Mouse (Mus musculus): ENCODE results near the gene Zfp948. TPM values are rescaled to one million over a fixed set of nuclear protein-coding genes. Genes with fewer than 3 reads are reported as not detected.

The Zfp948 gene
- 0.72 and 0.97 TPM in 2 replicates for total RNA-seq (2012; rRNA removed)
- total RNA-seq (2014; rRNA removed): 1.6 and 1.7 TPM in 2 replicates
- 0.67 and 0.74 TPM in 2 replicates for polyA plus RNA-seq (2012; ENCODE audit: insufficient read length, low read depth)

GRCm38 (mm10) chr17:21566728-21567349, at the start of gene Zfp948:
TSS of gene Zfp948 (plus strand) at chr17:21567008.
- in situ Hi-C loops (cut with MboI; ENCODE audit: low pct_ligation_motif_present, low pct_unique_long_range_greater_than_20kb, low sequenced_read_pairs) (no loop called here), dilution Hi-C loops (cut with MboI; ENCODE audit: extremely low pct_ligation_motif_present, extremely low pct_unique_long_range_greater_than_20kb, low sequenced_read_pairs) (no loop called here)
- peaks cover 0 to 34% of the 10 kb centered on the region in 2 experiments for H3K36me3 ChIP-seq (replicated peaks in 1 of 2; ENCODE audit: control insufficient read depth in 1 of 2, insufficient read depth in 1 of 2, low read length in 1 of 2)
- H3K27ac ChIP-seq (ENCODE audit: insufficient read depth, low read depth): no peak within 1 kb of the TSS
- DNase-seq (ENCODE audit: extremely low read depth): no peak
- peaks cover 0 to 7% of the 10 kb centered on the region in 2 experiments; a peak in 1 of 4 replicates for H3K4me1 ChIP-seq (ENCODE audit: control insufficient read depth in 1 of 2, insufficient read depth in 2 of 2)
- no peak within 1 kb of the TSS for H3K4me2 ChIP-seq (ENCODE audit: insufficient read depth, low read depth, poor library complexity, severe bottlenecking)
- H3K4me3 ChIP-seq (replicated peaks in 1 of 3; ENCODE audit: low read depth in 2 of 3, low read length in 2 of 3, poor library complexity in 1 of 3): no peak within 1 kb of the TSS
- no peak within 1 kb of the TSS for H3K9ac ChIP-seq (ENCODE audit: insufficient read depth, low read depth)
- no peaks in the 10 kb centered on the region for H3K79me2 ChIP-seq (replicated peaks; ENCODE audit: control insufficient read depth, extremely low read depth, insufficient read depth, poor library complexity, severe bottlenecking)
- TF ChIP-seq BHLHE40 (IDR thresholded peaks at IDR 0.05; ENCODE audit: low read depth, low read length) (no peak), RCOR1 (conservative IDR thresholded peaks at IDR 0.05; ENCODE audit: low read depth, low read length) (no peak), MYC (IDR thresholded peaks at IDR 0.05; ENCODE audit: low read depth, low read length) (no peak), ETS1 (conservative IDR thresholded peaks at IDR 0.05; ENCODE audit: low read depth, low read length) (no peak), TBP (conservative IDR thresholded peaks at IDR 0.05; ENCODE audit: low read depth, low read length) (no peak), SMC3 (IDR thresholded peaks at IDR 0.05; ENCODE audit: low read depth, low read length) (no peak)
- H3K9me3 ChIP-seq (replicated peaks; ENCODE audit: low read length): no peaks in the 10 kb centered on the region
- no peaks in the 10 kb centered on the region for H3K27me3 ChIP-seq (replicated peaks)

DNA sequence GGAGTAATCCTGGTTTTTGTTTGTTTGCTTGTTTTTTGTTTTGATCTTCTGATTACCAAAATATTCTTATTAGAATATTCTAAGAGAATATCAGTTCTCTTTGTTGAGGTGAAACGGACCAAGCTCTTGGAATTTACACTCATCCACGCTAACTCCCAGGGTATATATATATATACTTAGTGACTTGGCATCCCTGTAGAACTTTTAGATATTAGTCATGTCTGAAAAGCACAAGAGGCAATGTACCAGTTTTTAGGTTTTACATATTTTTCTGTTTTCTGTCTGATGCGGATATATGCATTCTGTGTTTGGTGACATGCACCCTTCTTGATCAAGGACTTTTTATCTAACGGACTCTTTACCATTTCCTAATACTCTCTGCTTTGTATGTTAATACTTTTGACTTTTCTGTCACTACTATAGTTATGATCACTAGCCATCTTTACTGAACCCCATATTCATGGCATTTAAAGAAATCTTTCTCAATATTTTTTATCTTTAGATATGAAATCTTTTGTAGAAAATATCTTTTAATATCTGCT, 49.6 kb upstream of the Zfp948 start:
- Histone ChIP-seq H3K4me1 (ENCODE audit: control insufficient read depth in 1 of 2, insufficient read depth in 2 of 2) (peaks cover 3 to 5% of the 10 kb centered on the region in 2 experiments), H3K27me3 (replicated peaks) (no peaks in the 10 kb centered on the region), H3K27ac (ENCODE audit: insufficient read depth, low read depth) (no peak overlapping the region), H3K9me3 (replicated peaks; ENCODE audit: low read length) (peaks cover 1% of the 10 kb centered on the region), H3K4me2 (ENCODE audit: insufficient read depth, low read depth, poor library complexity, severe bottlenecking) (peak overlapping the region; percentile 90), H3K79me2 (replicated peaks; ENCODE audit: control insufficient read depth, extremely low read depth, insufficient read depth, poor library complexity, severe bottlenecking) (no peaks in the 10 kb centered on the region), H3K9ac (ENCODE audit: insufficient read depth, low read depth) (peak overlapping the region; percentile 79), H3K4me3 (replicated peaks in 1 of 3; ENCODE audit: low read depth in 2 of 3, low read length in 2 of 3, poor library complexity in 1 of 3) (peak overlapping the region; percentile 55 to 78 (median 72)), H3K36me3 (replicated peaks in 1 of 2; ENCODE audit: control insufficient read depth in 1 of 2, insufficient read depth in 1 of 2, low read length in 1 of 2) (peaks cover under 1% of the 10 kb centered on the region in 2 experiments)
- in situ Hi-C loops (cut with MboI; ENCODE audit: low pct_ligation_motif_present, low pct_unique_long_range_greater_than_20kb, low sequenced_read_pairs) (loop anchor here (10.0 kb wide), 1 partner anchor 92 kb away; the partner anchor contains the start of gene Zfp54), dilution Hi-C loops (cut with MboI; ENCODE audit: extremely low pct_ligation_motif_present, extremely low pct_unique_long_range_greater_than_20kb, low sequenced_read_pairs) (no loop called here)
- no peak for TF ChIP-seq MXI1 (IDR thresholded peaks at IDR 0.05; ENCODE audit: low read depth, low read length)
- no peak for TF ChIP-seq SIN3A (IDR thresholded peaks at IDR 0.05; ENCODE audit: low read length)
- no peak for TF ChIP-seq CTCF (conservative IDR thresholded peaks at IDR 0.05 in 1 of 2, IDR thresholded peaks at IDR 0.05 in 1 of 2; ENCODE audit: low read depth in 2 of 2, low read length in 2 of 2)
- TF ChIP-seq NRF1 (IDR thresholded peaks at IDR 0.05; ENCODE audit: low read depth, low read length): no peak
- TF ChIP-seq PAX5 (IDR thresholded peaks at IDR 0.05; ENCODE audit: low read length): no peak
- TF ChIP-seq RAD21 (IDR thresholded peaks at IDR 0.05; ENCODE audit: low read depth, low read length): no peak
- DNase-seq (ENCODE audit: extremely low read depth): no peak

DNA sequence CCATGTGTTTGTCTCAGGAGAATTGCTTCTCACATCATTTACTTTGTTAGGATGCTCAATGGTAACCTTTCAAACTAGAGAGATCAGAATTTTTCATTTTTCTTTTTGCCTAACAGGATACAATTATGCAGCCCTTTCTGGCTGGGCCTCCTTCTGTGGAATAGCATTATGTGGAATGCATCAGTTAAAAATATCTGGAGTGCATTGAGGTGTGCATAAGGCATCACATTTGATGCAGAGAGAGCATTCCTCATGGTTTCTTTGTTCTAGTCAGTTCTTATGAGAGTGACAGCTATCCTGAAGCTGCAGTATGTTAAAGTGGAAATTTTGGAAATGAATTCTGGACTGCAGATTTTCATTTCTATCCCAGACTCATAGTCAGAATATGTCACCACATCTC, 40.5 kb upstream of the Zfp948 start:
- Histone ChIP-seq H3K9ac (ENCODE audit: insufficient read depth, low read depth) (no peak overlapping the region), H3K4me1 (ENCODE audit: control insufficient read depth in 1 of 2, insufficient read depth in 2 of 2) (no peaks in the 10 kb centered on the region), H3K27me3 (replicated peaks) (no peaks in the 10 kb centered on the region), H3K79me2 (replicated peaks; ENCODE audit: control insufficient read depth, extremely low read depth, insufficient read depth, poor library complexity, severe bottlenecking) (no peaks in the 10 kb centered on the region), H3K27ac (ENCODE audit: insufficient read depth, low read depth) (no peak overlapping the region), H3K36me3 (replicated peaks in 1 of 2; ENCODE audit: control insufficient read depth in 1 of 2, insufficient read depth in 1 of 2, low read length in 1 of 2) (no peaks in the 10 kb centered on the region), H3K4me3 (replicated peaks in 1 of 3; ENCODE audit: low read depth in 2 of 3, low read length in 2 of 3, poor library complexity in 1 of 3) (no peak overlapping the region), H3K4me2 (ENCODE audit: insufficient read depth, low read depth, poor library complexity, severe bottlenecking) (no peak overlapping the region), H3K9me3 (replicated peaks; ENCODE audit: low read length) (no peaks in the 10 kb centered on the region)
- DNase-seq (ENCODE audit: extremely low read depth): no peak
- no peak for TF ChIP-seq MXI1 (IDR thresholded peaks at IDR 0.05; ENCODE audit: low read depth, low read length)
- in situ Hi-C loops (cut with MboI; ENCODE audit: low pct_ligation_motif_present, low pct_unique_long_range_greater_than_20kb, low sequenced_read_pairs): no loop called here
- dilution Hi-C loops (cut with MboI; ENCODE audit: extremely low pct_ligation_motif_present, extremely low pct_unique_long_range_greater_than_20kb, low sequenced_read_pairs): no loop called here
